Mouse (Mus musculus) ES-E14 (cell line): Measurements from ENCODE around the gene Ccdc183.

Source experiments
- MAFK ChIP-seq: IDR thresholded peaks from 2 replicates; pipeline ENCODE4 v1.6.1; 2014; ENCODE audit warnings: mild to moderate bottlenecking, low read depth, low read length, inconsistent platforms; ENCODE audit not compliant: insufficient read depth
- ZC3H11A ChIP-seq: IDR thresholded peaks from 2 replicates; pipeline ENCODE4 v1.6.1; 2012; ENCODE audit warnings: low read depth, mild to moderate bottlenecking, inconsistent platforms, low read length, borderline replicate concordance

DNA sequence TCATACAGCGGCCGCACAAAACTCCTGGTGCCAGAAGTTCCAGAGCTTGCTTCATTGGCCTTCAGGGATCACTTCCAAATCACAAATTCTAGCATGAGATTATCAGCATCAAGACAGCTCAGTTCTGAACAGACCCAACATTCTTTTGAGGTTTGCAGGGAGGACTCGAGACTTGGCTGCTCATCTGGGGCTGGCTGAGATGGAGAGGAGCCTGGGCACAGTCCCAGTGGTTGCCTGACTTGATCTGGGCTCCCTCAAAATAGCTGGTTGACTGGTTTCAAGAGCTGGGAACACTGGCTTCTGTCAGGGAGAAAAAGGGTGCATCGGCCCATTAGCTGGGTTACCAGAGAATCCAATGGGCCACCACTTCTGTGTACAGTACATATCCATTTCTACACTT lies 39.2 kb upstream of the Ccdc183 start:
- TF ChIP-seq ZC3H11A: no peak
- TF ChIP-seq MAFK: no peak
